Mouse (Mus musculus) CH12.LX (cell line): ENCODE measurements around the gene 4930415O20Rik. TPM values are rescaled to one million over a fixed set of nuclear protein-coding genes. Genes with fewer than 3 reads are reported as not detected.

Experiments used
- DNase-seq: peaks from one replicate; pipeline ENCODE4 v3.0.0-alpha.2; 2013; ENCODE audit errors: extremely low read depth
- H3K27ac ChIP-seq: 2 replicates; pipeline ENCODE4 v1.5.1; 2012; ENCODE audit warnings: low read depth, mild to moderate bottlenecking, control low read depth, moderate library complexity; ENCODE audit not compliant: insufficient read depth
- H3K27me3 ChIP-seq: replicated peaks from 2 replicates; pipeline ENCODE3; 2012; ENCODE audit warnings: inconsistent platforms
- H3K36me3 ChIP-seq, 2 experiments: replicated peaks in 1 of 2; 2 replicates each; pipeline versions ENCODE3 to v1.6.1; 2012; ENCODE audit warnings: inconsistent platforms in 1 of 2, low read length in 1 of 2, mild to moderate bottlenecking in 1 of 2, mixed read lengths in 1 of 2, moderate library complexity in 1 of 2; ENCODE audit not compliant: control insufficient read depth in 1 of 2, insufficient read depth in 1 of 2
- H3K4me1 ChIP-seq, 2 experiments: 2 replicates each; pipeline ENCODE4 v1.6.1; 2012; ENCODE audit warnings: inconsistent platforms in 1 of 2, moderate library complexity in 1 of 2; ENCODE audit not compliant: insufficient read depth in 2 of 2, control insufficient read depth in 1 of 2
- H3K4me2 ChIP-seq: 2 replicates; pipeline ENCODE4 v1.6.1; 2012; ENCODE audit warnings: low read depth, mild to moderate bottlenecking, control low read depth; ENCODE audit not compliant: poor library complexity, insufficient read depth, severe bottlenecking
- H3K4me3 ChIP-seq, 3 experiments: fragments of 150-350 bp in 1 of 3; sonication (generic) in 1 of 3; replicated peaks in 1 of 3; 2 replicates each; pipeline versions ENCODE3 to v1.5.1; 2011 to 2012; ENCODE audit warnings: low read depth in 2 of 3, low read length in 2 of 3, mild to moderate bottlenecking in 2 of 3, moderate library complexity in 2 of 3, control low read depth in 1 of 3, improper control_type of control experiment in 1 of 3, inconsistent platforms in 1 of 3, mixed read lengths in 1 of 3; ENCODE audit not compliant: poor library complexity in 1 of 3
- H3K79me2 ChIP-seq: replicated peaks from 2 replicates; pipeline ENCODE4 v1.6.1; 2012; ENCODE audit warnings: mild to moderate bottlenecking, moderate library complexity; ENCODE audit not compliant: control insufficient read depth, poor library complexity, insufficient read depth, severe bottlenecking; ENCODE audit errors: extremely low read depth
- H3K9ac ChIP-seq: 2 replicates; pipeline ENCODE4 v1.6.1; 2012; ENCODE audit warnings: low read depth, mild to moderate bottlenecking, control low read depth, moderate library complexity; ENCODE audit not compliant: insufficient read depth
- H3K9me3 ChIP-seq: replicated peaks from 2 replicates; pipeline ENCODE3; 2012; ENCODE audit warnings: low read length, inconsistent platforms, mixed read lengths
- BHLHE40 ChIP-seq: IDR thresholded peaks from 2 replicates; pipeline ENCODE4 v1.6.1; 2011; ENCODE audit warnings: mild to moderate bottlenecking, low read depth, low read length, improper control_type of control experiment
- CHD2 ChIP-seq: IDR thresholded peaks from 2 replicates; pipeline ENCODE4 v1.6.1; 2011; ENCODE audit warnings: low read length, improper control_type of control experiment
- E2F4 ChIP-seq: IDR thresholded peaks from 2 replicates; pipeline ENCODE4 v1.6.1; 2011; ENCODE audit warnings: low read depth, low read length, improper control_type of control experiment; ENCODE audit not compliant: insufficient replicate concordance
- EP300 ChIP-seq: IDR thresholded peaks from 2 replicates; pipeline ENCODE4 v1.6.1; 2011; ENCODE audit warnings: low read length, improper control_type of control experiment
- IRF4 ChIP-seq: IDR thresholded peaks from 2 replicates; pipeline ENCODE4 v1.6.1; 2014; ENCODE audit warnings: low read depth, mild to moderate bottlenecking, inconsistent platforms, low read length, improper control_type of control experiment
- JUND ChIP-seq: conservative IDR thresholded peaks from 2 replicates; pipeline ENCODE4 v1.6.1; 2011; ENCODE audit warnings: low read depth, low read length, improper control_type of control experiment
- MAFK ChIP-seq: IDR thresholded peaks from 2 replicates; pipeline ENCODE4 v1.6.1; 2011; ENCODE audit warnings: low read length, improper control_type of control experiment; ENCODE audit not compliant: insufficient replicate concordance
- MEF2A ChIP-seq: IDR thresholded peaks from 2 replicates; pipeline ENCODE4 v1.6.1; 2014; ENCODE audit warnings: low read depth, mild to moderate bottlenecking, inconsistent platforms, low read length, improper control_type of control experiment, borderline replicate concordance
- MXI1 ChIP-seq: IDR thresholded peaks from 2 replicates; pipeline ENCODE4 v1.6.1; 2011; ENCODE audit warnings: mild to moderate bottlenecking, low read depth, low read length, improper control_type of control experiment
- NELFE ChIP-seq: IDR thresholded peaks from 2 replicates; pipeline ENCODE4 v1.6.1; 2011; ENCODE audit warnings: low read depth, low read length, improper control_type of control experiment
- PAX5 ChIP-seq: IDR thresholded peaks from 2 replicates; pipeline ENCODE4 v1.6.1; 2012; ENCODE audit warnings: low read length, inconsistent platforms, mixed read lengths
- TBP ChIP-seq: conservative IDR thresholded peaks from 2 replicates; pipeline ENCODE4 v1.6.1; 2011; ENCODE audit warnings: low read depth, low read length, improper control_type of control experiment
- ZC3H11A ChIP-seq: IDR thresholded peaks from 2 replicates; pipeline ENCODE4 v1.6.1; 2012; ENCODE audit warnings: low read depth, mild to moderate bottlenecking, inconsistent platforms, low read length, improper control_type of control experiment
- ZKSCAN1 ChIP-seq: IDR thresholded peaks from 2 replicates; pipeline ENCODE4 v1.6.1; 2012; ENCODE audit warnings: low read depth, inconsistent platforms, low read length, improper control_type of control experiment, borderline replicate concordance
- ZMIZ1 ChIP-seq: IDR thresholded peaks from 2 replicates; pipeline ENCODE4 v1.6.1; 2012; ENCODE audit warnings: low read depth, mild to moderate bottlenecking, inconsistent platforms, low read length, improper control_type of control experiment
- ZNF384 ChIP-seq: IDR thresholded peaks from 2 replicates; pipeline ENCODE4 v1.6.1; 2012; ENCODE audit warnings: low read depth, low read length, improper control_type of control experiment, inconsistent platforms
- dilution Hi-C: fragments of 300-500 bp; cut with MboI; formaldehyde crosslinking; loops from 2 replicates; pipeline ENCODE4 v1.14.3; 2020; ENCODE audit warnings: low sequenced_read_pairs; ENCODE audit not compliant: extremely low pct_unique_long_range_greater_than_20kb, extremely low pct_ligation_motif_present
- in situ Hi-C: fragments of 300-500 bp; cut with MboI; formaldehyde crosslinking; loops from 3 replicates; pipeline ENCODE4 v1.14.3; 2019; ENCODE audit warnings: low sequenced_read_pairs, low pct_ligation_motif_present, low pct_unique_long_range_greater_than_20kb, mixed read lengths
- polyA plus RNA-seq: library from polyadenylated mRNA; unstranded; fragments of >175 nt; gene quantifications from 2 replicates; pipeline ENCODE4 v1.2.1, GENCODE M21; 2012; ENCODE audit warnings: low read depth; ENCODE audit not compliant: insufficient read length
- total RNA-seq, 2 experiments: library from RNA; depleted of rRNA; stranded (reverse); fragments of 300-350 nt in 1 of 2; fragments of >200 nt in 1 of 2; gene quantifications; 2 replicates each; pipeline ENCODE4 v1.2.3; 2012 to 2014

Gene 4930415O20Rik
- total and polyA plus RNA-seq, 3 experiments = not detected

DNA sequence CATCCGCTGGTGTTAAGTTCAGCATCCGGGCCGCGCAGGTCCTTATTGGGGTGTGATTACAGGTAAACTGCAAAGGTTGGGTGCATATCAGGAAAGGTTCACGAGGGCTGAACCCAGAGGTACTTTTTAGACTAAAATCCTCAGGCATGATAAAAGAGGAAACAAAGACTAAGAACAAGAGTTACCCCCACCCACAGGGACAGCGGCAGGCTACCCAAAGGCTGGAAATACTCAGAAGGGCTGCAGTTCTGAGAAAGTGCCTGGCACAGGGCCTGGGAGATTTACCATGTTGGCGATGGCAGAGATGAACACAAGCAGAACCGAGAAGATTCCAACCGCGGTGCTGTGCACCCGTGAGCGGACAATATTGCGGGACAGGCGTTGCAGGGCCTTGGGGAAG lies 25.8 kb downstream of the 4930415O20Rik start:
- in situ Hi-C loops = no loop called here
- no peaks in the 10 kb centered on the region for H3K36me3 ChIP-seq

DNA sequence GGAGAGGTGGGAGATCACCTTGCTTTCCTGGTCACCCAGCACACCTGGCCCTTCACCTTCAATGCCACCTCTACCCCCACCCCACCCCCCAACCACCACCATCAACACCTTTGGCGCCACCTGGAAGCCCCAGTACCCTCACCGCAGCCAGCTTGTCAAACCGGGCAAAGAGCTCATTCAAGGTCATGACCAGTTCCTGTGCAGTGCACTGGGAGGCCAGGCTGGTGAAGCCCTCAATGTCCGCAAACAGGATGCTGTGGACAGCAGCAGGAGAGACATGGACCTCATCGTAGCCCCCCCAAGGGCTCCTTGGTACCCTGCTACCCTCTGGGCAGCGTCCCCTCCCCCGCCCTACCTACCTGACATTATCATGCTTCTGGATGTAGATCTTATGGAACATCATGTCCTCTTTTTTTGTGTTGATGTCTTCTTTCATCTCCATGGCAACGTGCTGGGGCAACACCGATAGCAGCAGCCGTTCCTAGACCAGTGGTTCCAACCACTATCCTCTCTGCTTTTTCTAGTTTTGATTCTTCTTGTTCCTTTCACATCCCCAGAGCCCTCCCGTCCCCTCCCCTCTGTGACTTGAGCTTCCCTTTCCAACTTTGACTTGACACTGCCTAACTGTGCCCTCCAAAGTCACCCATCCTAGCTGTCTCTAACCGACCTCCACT lies 29.4 kb downstream of the 4930415O20Rik start:
- no peak overlapping the region for H3K4me3 ChIP-seq
- H3K4me1 ChIP-seq = peaks cover 13 to 14% of the 10 kb centered on the region in 2 experiments
- peaks cover 94% of the 10 kb centered on the region for H3K27me3 ChIP-seq

More for the DNA sequence above, 25.8 kb downstream of the 4930415O20Rik start:
- H3K27me3 ChIP-seq = peaks cover 94% of the 10 kb centered on the region
- dilution Hi-C loops = no loop called here
- no peak overlapping the region for H3K4me2 ChIP-seq
- no peak overlapping the region for H3K4me3 ChIP-seq
- no peaks in the 10 kb centered on the region for H3K9me3 ChIP-seq
- TF ChIP-seq EP300 = peak; percentile 66
- no peak for TF ChIP-seq MAFK
- TF ChIP-seq CHD2 = no peak
- TF ChIP-seq MEF2A = peak; percentile 16; the same call in 1 of the 2 replicates
- TF ChIP-seq BHLHE40 = 0 out of 2 replicates have a peak, but pooled peaks have one; percentile 35
- peak; percentile 68; the same call in 1 of the 2 replicates for TF ChIP-seq IRF4
- no peak for TF ChIP-seq E2F4
- TF ChIP-seq JUND = 0 out of 2 replicates have a peak, but pooled peaks have one; percentile 36
- TF ChIP-seq ZKSCAN1 = no peak
- peak; percentile 35 for DNase-seq
- H3K27ac ChIP-seq = no peak overlapping the region
- H3K4me1 ChIP-seq = peaks cover 22 to 23% of the 10 kb centered on the region in 2 experiments
- H3K9ac ChIP-seq = no peak overlapping the region
- H3K79me2 ChIP-seq = no peaks in the 10 kb centered on the region

GRCm38 (mm10) chr15:98601832-98602190 lies 31.0 kb downstream of the 4930415O20Rik start:
- Histone ChIP-seq H3K27me3 (peaks cover 92% of the 10 kb centered on the region), H3K4me3 (no peak overlapping the region), H3K9me3 (no peaks in the 10 kb centered on the region), H3K36me3 (no peaks in the 10 kb centered on the region), H3K4me2 (no peak overlapping the region), H3K4me1 (peaks cover 8 to 10% of the 10 kb centered on the region in 2 experiments), H3K79me2 (no peaks in the 10 kb centered on the region), H3K9ac (no peak overlapping the region), H3K27ac (no peak overlapping the region)
- TF ChIP-seq ZMIZ1 (no peak), MXI1 (no peak), ZNF384 (no peak), TBP (no peak), PAX5 (no peak), BHLHE40 (no peak), NELFE (no peak), ZC3H11A (no peak)
- in situ Hi-C loops = no loop called here
- DNase-seq = no peak
- dilution Hi-C loops = no loop called here

More for the DNA sequence above, 29.4 kb downstream of the 4930415O20Rik start:
- Histone ChIP-seq H3K27ac (no peak overlapping the region), H3K9me3 (no peaks in the 10 kb centered on the region), H3K79me2 (no peaks in the 10 kb centered on the region), H3K4me2 (no peak overlapping the region), H3K9ac (no peak overlapping the region), H3K36me3 (no peaks in the 10 kb centered on the region)
- in situ Hi-C loops = no loop called here
- TF ChIP-seq BHLHE40 (no peak), IRF4 (peak; percentile 49)
- dilution Hi-C loops = no loop called here
- DNase-seq = peak; percentile 52
